Mouse (Mus musculus) CH12.LX (cell line): ENCODE measurements around the gene Ppp1r9b. TPM values are rescaled to one million over a fixed set of nuclear protein-coding genes. Genes with fewer than 3 reads are reported as not detected.

Source experiments
- DNase-seq: peaks from one replicate; pipeline ENCODE4 v3.0.0-alpha.2; 2013; ENCODE audit errors: extremely low read depth
- H3K27ac ChIP-seq: 2 replicates; pipeline ENCODE4 v1.5.1; 2012; ENCODE audit warnings: low read depth, mild to moderate bottlenecking, control low read depth, moderate library complexity; ENCODE audit not compliant: insufficient read depth
- H3K27me3 ChIP-seq: replicated peaks from 2 replicates; pipeline ENCODE3; 2012; ENCODE audit warnings: inconsistent platforms
- H3K36me3 ChIP-seq, 2 experiments: replicated peaks in 1 of 2; 2 replicates each; pipeline versions ENCODE3 to v1.6.1; 2012; ENCODE audit warnings: inconsistent platforms in 1 of 2, low read length in 1 of 2, mild to moderate bottlenecking in 1 of 2, mixed read lengths in 1 of 2, moderate library complexity in 1 of 2; ENCODE audit not compliant: control insufficient read depth in 1 of 2, insufficient read depth in 1 of 2
- H3K4me1 ChIP-seq, 2 experiments: 2 replicates each; pipeline ENCODE4 v1.6.1; 2012; ENCODE audit warnings: inconsistent platforms in 1 of 2, moderate library complexity in 1 of 2; ENCODE audit not compliant: insufficient read depth in 2 of 2, control insufficient read depth in 1 of 2
- H3K4me2 ChIP-seq: 2 replicates; pipeline ENCODE4 v1.6.1; 2012; ENCODE audit warnings: low read depth, mild to moderate bottlenecking, control low read depth; ENCODE audit not compliant: poor library complexity, insufficient read depth, severe bottlenecking
- H3K4me3 ChIP-seq, 3 experiments: fragments of 150-350 bp in 1 of 3; sonication (generic) in 1 of 3; replicated peaks in 1 of 3; 2 replicates each; pipeline versions ENCODE3 to v1.5.1; 2011 to 2012; ENCODE audit warnings: low read depth in 2 of 3, low read length in 2 of 3, mild to moderate bottlenecking in 2 of 3, moderate library complexity in 2 of 3, control low read depth in 1 of 3, improper control_type of control experiment in 1 of 3, inconsistent platforms in 1 of 3, mixed read lengths in 1 of 3; ENCODE audit not compliant: poor library complexity in 1 of 3
- H3K79me2 ChIP-seq: replicated peaks from 2 replicates; pipeline ENCODE4 v1.6.1; 2012; ENCODE audit warnings: mild to moderate bottlenecking, moderate library complexity; ENCODE audit not compliant: control insufficient read depth, poor library complexity, insufficient read depth, severe bottlenecking; ENCODE audit errors: extremely low read depth
- H3K9ac ChIP-seq: 2 replicates; pipeline ENCODE4 v1.6.1; 2012; ENCODE audit warnings: low read depth, mild to moderate bottlenecking, control low read depth, moderate library complexity; ENCODE audit not compliant: insufficient read depth
- H3K9me3 ChIP-seq: replicated peaks from 2 replicates; pipeline ENCODE3; 2012; ENCODE audit warnings: low read length, inconsistent platforms, mixed read lengths
- BHLHE40 ChIP-seq: IDR thresholded peaks from 2 replicates; pipeline ENCODE4 v1.6.1; 2011; ENCODE audit warnings: mild to moderate bottlenecking, low read depth, low read length, improper control_type of control experiment
- CHD1 ChIP-seq: IDR thresholded peaks from 2 replicates; pipeline ENCODE4 v1.6.1; 2012; ENCODE audit warnings: low read depth, low read length, improper control_type of control experiment, inconsistent platforms
- CHD2 ChIP-seq: IDR thresholded peaks from 2 replicates; pipeline ENCODE4 v1.6.1; 2011; ENCODE audit warnings: low read length, improper control_type of control experiment
- CTCF ChIP-seq, 2 experiments: IDR thresholded peaks in 1 of 2; conservative IDR thresholded peaks in 1 of 2; 2 replicates each; pipeline ENCODE4 v1.5.1; 2011 to 2012; ENCODE audit warnings: low read depth in 2 of 2, low read length in 2 of 2, improper control_type of control experiment in 1 of 2, inconsistent platforms in 1 of 2, mild to moderate bottlenecking in 1 of 2, moderate library complexity in 1 of 2
- E2F4 ChIP-seq: IDR thresholded peaks from 2 replicates; pipeline ENCODE4 v1.6.1; 2011; ENCODE audit warnings: low read depth, low read length, improper control_type of control experiment; ENCODE audit not compliant: insufficient replicate concordance
- EP300 ChIP-seq: IDR thresholded peaks from 2 replicates; pipeline ENCODE4 v1.6.1; 2011; ENCODE audit warnings: low read length, improper control_type of control experiment
- GABPA ChIP-seq: IDR thresholded peaks from 2 replicates; pipeline ENCODE4 v1.6.1; 2012; ENCODE audit warnings: low read depth, low read length, improper control_type of control experiment, inconsistent platforms; ENCODE audit not compliant: insufficient replicate concordance
- HCFC1 ChIP-seq: IDR thresholded peaks from 2 replicates; pipeline ENCODE4 v1.6.1; 2012; ENCODE audit warnings: low read depth, mild to moderate bottlenecking, inconsistent platforms, low read length, improper control_type of control experiment
- KAT2A ChIP-seq: IDR thresholded peaks from 2 replicates; pipeline ENCODE4 v1.6.1; 2012; ENCODE audit warnings: low read length, improper control_type of control experiment, inconsistent platforms; ENCODE audit not compliant: insufficient replicate concordance
- MAFK ChIP-seq: IDR thresholded peaks from 2 replicates; pipeline ENCODE4 v1.6.1; 2011; ENCODE audit warnings: low read length, improper control_type of control experiment; ENCODE audit not compliant: insufficient replicate concordance
- MAX ChIP-seq: IDR thresholded peaks from 2 replicates; pipeline ENCODE4 v1.6.1; 2011; ENCODE audit warnings: low read length, improper control_type of control experiment
- MXI1 ChIP-seq: IDR thresholded peaks from 2 replicates; pipeline ENCODE4 v1.6.1; 2011; ENCODE audit warnings: mild to moderate bottlenecking, low read depth, low read length, improper control_type of control experiment
- MYC ChIP-seq: IDR thresholded peaks from 2 replicates; pipeline ENCODE4 v1.6.1; 2011; ENCODE audit warnings: low read depth, mild to moderate bottlenecking, improper control_type of control experiment, low read length
- NELFE ChIP-seq: IDR thresholded peaks from 2 replicates; pipeline ENCODE4 v1.6.1; 2011; ENCODE audit warnings: low read depth, low read length, improper control_type of control experiment
- NRF1 ChIP-seq: IDR thresholded peaks from 2 replicates; pipeline ENCODE4 v1.6.1; 2014; ENCODE audit warnings: low read depth, mild to moderate bottlenecking, inconsistent platforms, low read length, improper control_type of control experiment, moderate library complexity
- PAX5 ChIP-seq: IDR thresholded peaks from 2 replicates; pipeline ENCODE4 v1.6.1; 2012; ENCODE audit warnings: low read length, inconsistent platforms, mixed read lengths
- POLR2AphosphoS2 ChIP-seq: IDR thresholded peaks from 2 replicates; pipeline ENCODE4 v1.6.1; 2011; ENCODE audit warnings: low read depth, low read length, improper control_type of control experiment
- RAD21 ChIP-seq: IDR thresholded peaks from 2 replicates; pipeline ENCODE4 v1.6.1; 2011; ENCODE audit warnings: low read depth, mild to moderate bottlenecking, low read length, improper control_type of control experiment, moderate library complexity
- SIN3A ChIP-seq: IDR thresholded peaks from 2 replicates; pipeline ENCODE4 v1.6.1; 2012; ENCODE audit warnings: low read length, improper control_type of control experiment, inconsistent platforms
- SMC3 ChIP-seq: IDR thresholded peaks from 2 replicates; pipeline ENCODE4 v1.6.1; 2011; ENCODE audit warnings: low read depth, low read length, improper control_type of control experiment
- USF2 ChIP-seq: conservative IDR thresholded peaks from 2 replicates; pipeline ENCODE4 v1.6.1; 2011; ENCODE audit warnings: low read depth, low read length, improper control_type of control experiment
- ZMIZ1 ChIP-seq: IDR thresholded peaks from 2 replicates; pipeline ENCODE4 v1.6.1; 2012; ENCODE audit warnings: low read depth, mild to moderate bottlenecking, inconsistent platforms, low read length, improper control_type of control experiment
- ZNF384 ChIP-seq: IDR thresholded peaks from 2 replicates; pipeline ENCODE4 v1.6.1; 2012; ENCODE audit warnings: low read depth, low read length, improper control_type of control experiment, inconsistent platforms
- dilution Hi-C: fragments of 300-500 bp; cut with MboI; formaldehyde crosslinking; loops from 2 replicates; pipeline ENCODE4 v1.14.3; 2020; ENCODE audit warnings: low sequenced_read_pairs; ENCODE audit not compliant: extremely low pct_unique_long_range_greater_than_20kb, extremely low pct_ligation_motif_present
- in situ Hi-C: fragments of 300-500 bp; cut with MboI; formaldehyde crosslinking; loops from 3 replicates; pipeline ENCODE4 v1.14.3; 2019; ENCODE audit warnings: low sequenced_read_pairs, low pct_ligation_motif_present, low pct_unique_long_range_greater_than_20kb, mixed read lengths
- polyA plus RNA-seq: library from polyadenylated mRNA; unstranded; fragments of >175 nt; gene quantifications from 2 replicates; pipeline ENCODE4 v1.2.1, GENCODE M21; 2012; ENCODE audit warnings: low read depth; ENCODE audit not compliant: insufficient read length
- total RNA-seq, 2 experiments: library from RNA; depleted of rRNA; stranded (reverse); fragments of 300-350 nt in 1 of 2; fragments of >200 nt in 1 of 2; gene quantifications; 2 replicates each; pipeline ENCODE4 v1.2.3; 2012 to 2014

The Ppp1r9b gene
- total and polyA plus RNA-seq, 3 experiments, result 7.8 to 21.8 (median 21.2) TPM

GRCm38 (mm10) chr11:95027850-95028470, 37.1 kb downstream of the Ppp1r9b start:
- H3K4me1 ChIP-seq, result peaks cover 19 to 34% of the 10 kb centered on the region in 2 experiments
- no peak for DNase-seq
- no peaks in the 10 kb centered on the region for H3K36me3 ChIP-seq
- no peak overlapping the region for H3K4me2 ChIP-seq
- H3K27me3 ChIP-seq, result peaks cover 67% of the 10 kb centered on the region
- H3K79me2 ChIP-seq, result no peaks in the 10 kb centered on the region
- H3K9me3 ChIP-seq, result peaks cover 8% of the 10 kb centered on the region
- in situ Hi-C loops, result no loop called here
- H3K9ac ChIP-seq, result no peak overlapping the region
- no peak overlapping the region for H3K27ac ChIP-seq
- no peak overlapping the region for H3K4me3 ChIP-seq
- dilution Hi-C loops, result no loop called here
- TF ChIP-seq KAT2A, result no peak
- TF ChIP-seq MYC, result no peak
- TF ChIP-seq BHLHE40, result no peak
- no peak for TF ChIP-seq ZMIZ1
- no peak for TF ChIP-seq MXI1
- TF ChIP-seq RAD21, result no peak
- TF ChIP-seq POLR2AphosphoS2, result no peak
- TF ChIP-seq GABPA, result no peak
- TF ChIP-seq HCFC1, result no peak
- TF ChIP-seq SMC3, result no peak
- TF ChIP-seq USF2, result no peak
- TF ChIP-seq MAX, result no peak
- TF ChIP-seq NRF1, result no peak
- TF ChIP-seq NELFE, result no peak
- no peak for TF ChIP-seq EP300
- no peak for TF ChIP-seq CTCF (conservative IDR thresholded peaks at IDR 0.05 in 1 of 2, IDR thresholded peaks at IDR 0.05 in 1 of 2; ENCODE audit: low read depth in 2 of 2, low read length in 2 of 2)
- TF ChIP-seq SIN3A, result no peak
- TF ChIP-seq PAX5, result no peak
- no peak for TF ChIP-seq CHD1
- no peak for TF ChIP-seq CHD2

GRCm38 (mm10) chr11:95032945-95033344, 42.1 kb downstream of the Ppp1r9b start:
- H3K4me1 ChIP-seq, result peaks cover 0 to 5% of the 10 kb centered on the region in 2 experiments; a peak in 3 of 4 replicates
- no peaks in the 10 kb centered on the region for H3K36me3 ChIP-seq
- H3K9me3 ChIP-seq, result no peaks in the 10 kb centered on the region
- in situ Hi-C loops, result no loop called here
- H3K27me3 ChIP-seq, result peaks cover 76% of the 10 kb centered on the region
- no peak overlapping the region for H3K27ac ChIP-seq
- TF ChIP-seq MAFK, result no peak
- no peak for TF ChIP-seq CHD2
- no peak for TF ChIP-seq USF2
- no peak for TF ChIP-seq POLR2AphosphoS2
- no peak for TF ChIP-seq ZNF384
- TF ChIP-seq E2F4, result no peak
- TF ChIP-seq, all 38 proteins: peak for 0
- Histone ChIP-seq H3K4me2 (no peak overlapping the region), H3K9ac (no peak overlapping the region), H3K4me3 (no peak overlapping the region), H3K79me2 (no peaks in the 10 kb centered on the region)
- no peak for DNase-seq
- dilution Hi-C loops, result no loop called here
